10 mouse cellular contexts compared by ENCODE assay signal in the genomic region with DNA sequence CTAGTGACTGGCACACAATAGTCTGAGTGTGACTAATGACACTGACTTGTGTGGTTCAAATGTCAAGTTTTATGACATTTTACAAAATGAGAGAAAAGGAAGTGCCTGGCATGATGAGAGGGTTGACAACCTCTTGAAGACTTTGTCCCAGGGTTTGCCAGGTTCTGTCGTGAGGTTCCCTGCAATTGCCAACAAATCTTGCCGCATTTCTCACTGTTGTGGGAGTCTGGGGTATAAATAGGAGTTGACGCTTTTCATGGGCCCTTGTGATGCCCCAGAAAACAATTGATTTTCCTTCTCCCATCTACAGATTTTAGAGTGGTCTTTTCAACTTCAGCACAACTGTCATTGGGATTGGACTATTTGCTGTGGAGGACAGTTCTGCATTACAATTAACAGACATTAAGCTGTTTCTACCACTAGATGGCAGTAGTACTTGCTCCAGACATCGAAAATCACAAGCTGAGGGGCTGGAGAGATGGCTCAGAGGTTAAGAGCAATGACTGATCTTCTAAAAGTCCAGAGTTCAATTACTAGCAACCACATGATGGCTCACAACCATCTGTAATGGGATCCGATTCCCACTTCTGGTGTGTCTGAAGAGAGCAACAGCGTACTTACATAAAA. TPM values are rescaled to one million over a fixed set of nuclear protein-coding genes. Genes with fewer than 3 reads are reported as not detected.
DNase-seq lines count a peak whose midpoint lies in the region; ATAC-seq lines count a peak whose summit lies in the region.
"Had no signal": no experiment of that assay in that cellular context is flagged by ENCODE, and none has a peak within 500 bp of the region (broad histone marks: within the 10 kb centered on the region; RNA-seq: fewer than 3 reads in every experiment).

No protein-coding gene starts in this region.

- H3K36me3 ChIP-seq in heart, embryonic 12.5 days: no peaks in the 10 kb centered on the region
- H3K36me3 ChIP-seq in kidney, embryonic 14.5 days (ENCODE audit: control insufficient read depth, insufficient read depth, low read length): no peaks in the 10 kb centered on the region
- H3K36me3 ChIP-seq: embryonic facial prominence, embryonic 13.5 days; lung, embryonic 15.5 days had no signal

- H3K27me3 ChIP-seq in heart, embryonic 12.5 days (replicated peaks): peaks cover 14% of the 10 kb centered on the region; the same call in 1 of the 2 replicates
- no peaks in the 10 kb centered on the region for H3K27me3 ChIP-seq in kidney, embryonic 14.5 days (ENCODE audit: control insufficient read depth, insufficient read depth, low read length)
- H3K27me3 ChIP-seq: lung, embryonic 15.5 days had no signal

- no peak overlapping the region for H3K4me3 ChIP-seq in heart, embryonic 12.5 days
- H3K4me3 ChIP-seq in kidney, embryonic 14.5 days (ENCODE audit: low read length): no peak overlapping the region
- H3K4me3 ChIP-seq: embryonic facial prominence, embryonic 13.5 days; lung, embryonic 15.5 days had no signal

- no peak for ATAC-seq in heart, embryonic 12.5 days (ENCODE audit: insufficient number of reproducible peaks, low FRiP score)
- peak; percentile 48; the same call in 1 of the 2 replicates for ATAC-seq in common myeloid progenitor, adult 5-6 weeks (replicated peaks; ENCODE audit: low read depth, poor library complexity, severe bottlenecking)
- peak; percentile 37; the same call in 1 of the 2 replicates for ATAC-seq in kidney, embryonic 14.5 days (ENCODE audit: low FRiP score, low TSS enrichment)
- peak; percentile 68; the same call in 1 of the 2 replicates for ATAC-seq in neutrophil, adult 5-6 weeks (ENCODE audit: extremely low read depth, insufficient number of reproducible peaks, low FRiP score, poor library complexity, severe bottlenecking)

- no peaks in the 10 kb centered on the region for H3K9me3 ChIP-seq in heart, embryonic 12.5 days (replicated peaks)
- H3K9me3 ChIP-seq in kidney, embryonic 14.5 days (ENCODE audit: control insufficient read depth, low read length): no peaks in the 10 kb centered on the region
- H3K9me3 ChIP-seq: embryonic facial prominence, embryonic 13.5 days; lung, embryonic 15.5 days had no signal

- H3K27ac ChIP-seq in heart, embryonic 12.5 days (ENCODE audit: poor library complexity, severe bottlenecking): no peak overlapping the region
- H3K27ac ChIP-seq in kidney, embryonic 14.5 days (ENCODE audit: low read depth, low read length): no peak overlapping the region
- H3K27ac ChIP-seq: embryonic facial prominence, embryonic 13.5 days; lung, embryonic 15.5 days had no signal

- no peak overlapping the region for H3K4me2 ChIP-seq in heart, embryonic 12.5 days
- H3K4me2 ChIP-seq in kidney, embryonic 14.5 days (replicated peaks; ENCODE audit: low read depth, low read length): no peak overlapping the region
- H3K4me2 ChIP-seq: embryonic facial prominence, embryonic 13.5 days; lung, embryonic 15.5 days had no signal

- H3K9ac ChIP-seq in heart, embryonic 12.5 days: no peak overlapping the region
- H3K9ac ChIP-seq in kidney, embryonic 14.5 days (ENCODE audit: low read depth, low read length): no peak overlapping the region
- H3K9ac ChIP-seq: embryonic facial prominence, embryonic 13.5 days; lung, embryonic 15.5 days had no signal

- peaks cover under 1% of the 10 kb centered on the region; the same call in 1 of the 2 replicates for H3K4me1 ChIP-seq in heart, embryonic 12.5 days (replicated peaks)
- H3K4me1 ChIP-seq in kidney, embryonic 14.5 days (ENCODE audit: control insufficient read depth, insufficient read depth, low read length): peaks cover 1% of the 10 kb centered on the region; the same call in 1 of the 2 replicates
- H3K4me1 ChIP-seq: lung, embryonic 15.5 days had no signal

- 34% methylated on average over 6 of the region's 6 CpGs for WGBS in heart, embryonic 12.5 days
- 33% methylated on average over 6 of the region's 6 CpGs for WGBS in kidney, embryonic 14.5 days

- DNase-seq in heart, adult 11 months: peak; percentile 85
- DNase-seq in thymus, postnatal 25 days: peak; percentile 30
- DNase-seq in thymus, postnatal 4 days: no peak
- no peak for DNase-seq in right cerebral cortex, adult 2 months (ENCODE audit: low spot score in 2 of 2)

RNA-seq across cellular contexts. Expression of a gene that starts 4.2 kb away (rescaled TPM):
- 7.2 and 7.5 TPM in 2 replicates for polyA plus RNA-seq in heart, embryonic 12.5 days (2016; fragmentation: Nextera tagmentation; extraction: Ambion mirVana)
- 7.9 and 9.0 TPM in 2 replicates for total RNA-seq in common myeloid progenitor, adult 5-6 weeks (2017)
- polyA plus RNA-seq in kidney, embryonic 14.5 days (2014; fragmentation: Nextera tagmentation; extraction: Ambion mirVana): 10.8 and 12.4 TPM in 2 replicates
- 12.8 and 14.4 TPM in 2 replicates for total RNA-seq in neutrophil, adult 5-6 weeks (2017)

RNA-seq across cellular contexts. Expression of a gene that starts 19.1 kb away (rescaled TPM):
- 1.5 and 2.5 TPM in 2 replicates for polyA plus RNA-seq in heart, embryonic 12.5 days (2016; fragmentation: Nextera tagmentation; extraction: Ambion mirVana)
- total RNA-seq in common myeloid progenitor, adult 5-6 weeks (2017): 5.8 and 8.4 TPM in 2 replicates
- 1.5 and 1.8 TPM in 2 replicates for polyA plus RNA-seq in kidney, embryonic 14.5 days (2014; fragmentation: Nextera tagmentation; extraction: Ambion mirVana)
- 10.5 and 11.4 TPM in 2 replicates for total RNA-seq in neutrophil, adult 5-6 weeks (2017)

RNA-seq across cellular contexts. Expression of a gene that starts 19.4 kb away (rescaled TPM):
- 13.5 and 15.6 TPM in 2 replicates for polyA plus RNA-seq in heart, embryonic 12.5 days (2016; fragmentation: Nextera tagmentation; extraction: Ambion mirVana)
- total RNA-seq in common myeloid progenitor, adult 5-6 weeks (2017): 5.4 and 9.4 TPM in 2 replicates
- polyA plus RNA-seq in kidney, embryonic 14.5 days (2014; fragmentation: Nextera tagmentation; extraction: Ambion mirVana): 14.1 and 14.6 TPM in 2 replicates
- total RNA-seq in neutrophil, adult 5-6 weeks (2017): 6.4 and 7.7 TPM in 2 replicates

Comparison
In these comparisons a context has a peak if more than half of its experiments do, and no peak if none do; other contexts are left out.
1. DNase-seq: peak in heart, adult 11 months (single experiment) and thymus, postnatal 25 days (single experiment); none in thymus, postnatal 4 days (single experiment) and right cerebral cortex, adult 2 months (0 of 2).